Comparison of ENCODE assay signal across 25 mouse cellular contexts in the genomic region with DNA sequence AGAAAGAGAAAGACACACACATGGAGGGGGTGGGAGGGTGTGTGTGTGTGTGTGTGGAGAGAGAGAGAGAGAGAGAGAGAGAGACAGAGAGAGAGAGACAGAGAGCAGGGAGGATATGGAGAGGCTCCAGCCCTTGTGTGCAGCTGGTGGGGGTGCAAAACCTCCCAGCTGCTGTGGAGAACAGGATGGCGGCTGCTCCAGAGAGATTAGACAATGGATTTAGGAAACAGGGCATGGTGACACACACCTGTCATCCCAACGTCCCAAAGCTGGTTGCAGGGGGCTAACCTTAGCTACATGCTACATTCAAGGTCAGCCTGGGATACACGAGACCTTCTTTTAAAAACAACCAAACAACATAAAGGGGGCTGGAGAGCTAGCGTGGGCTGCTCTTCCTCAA. TPM values are rescaled to one million over a fixed set of nuclear protein-coding genes. Genes with fewer than 3 reads are reported as not detected.
DNase-seq lines count a peak whose midpoint lies in the region; ATAC-seq lines count a peak whose summit lies in the region.
"Had no signal": no experiment of that assay in that cellular context is flagged by ENCODE, and none has a peak within 500 bp of the region (broad histone marks: within the 10 kb centered on the region; RNA-seq: fewer than 3 reads in every experiment).

No protein-coding gene starts in this region.

- no peaks in the 10 kb centered on the region for H3K36me3 ChIP-seq in forebrain, embryonic 15.5 days
- no peaks in the 10 kb centered on the region for H3K36me3 ChIP-seq in forebrain, embryonic 11.5 days (ENCODE audit: control insufficient read depth, insufficient read depth, low read length)
- no peaks in the 10 kb centered on the region for H3K36me3 ChIP-seq in hindbrain, embryonic 13.5 days
- H3K36me3 ChIP-seq in hindbrain, embryonic 10.5 days, result no peaks in the 10 kb centered on the region
- no peaks in the 10 kb centered on the region for H3K36me3 ChIP-seq in neural tube, embryonic 13.5 days
- H3K36me3 ChIP-seq: G1E; heart, embryonic 13.5 days; midbrain, embryonic 13.5 days had no signal

- DNase-seq in forebrain, embryonic 11.5 days (ENCODE audit: low spot score), result no peak
- no peak for DNase-seq in hindbrain, embryonic 10.5 days (ENCODE audit: low spot score)
- no peak for DNase-seq in neural tube, embryonic 10.5 days (ENCODE audit: extremely low spot score, low spot score)
- no peak for DNase-seq in urinary bladder, postnatal 4 days (ENCODE audit: low spot score in 2 of 2)
- DNase-seq: adrenal gland, postnatal 10 days; cerebellum, adult 8-10 months; cerebellum, postnatal 25 days; forebrain, postnatal 0 days; gastrocnemius, postnatal 36 days; heart, postnatal 14 days; kidney, adult 2 months; liver; lung, adult 2 months; lung, postnatal 10 days; right cerebral cortex, postnatal 4 days; thymus, adult 2 months; thymus, postnatal 36 days had no signal

- ATAC-seq in forebrain, embryonic 15.5 days (replicated peaks), result no peak
- ATAC-seq in forebrain, embryonic 11.5 days (replicated peaks; ENCODE audit: low FRiP score), result no peak
- ATAC-seq in hindbrain, embryonic 13.5 days (ENCODE audit: low FRiP score), result no peak
- ATAC-seq in neural tube, embryonic 13.5 days (ENCODE audit: low read depth), result no peak
- ATAC-seq: forebrain, postnatal 0 days; midbrain, embryonic 13.5 days; Patski had no signal

- H3K4me3 ChIP-seq in forebrain, embryonic 15.5 days, result no peak overlapping the region
- no peak overlapping the region for H3K4me3 ChIP-seq in forebrain, embryonic 11.5 days (ENCODE audit: low read depth, low read length)
- H3K4me3 ChIP-seq in hindbrain, embryonic 13.5 days, result no peak overlapping the region
- H3K4me3 ChIP-seq in hindbrain, embryonic 10.5 days, result no peak overlapping the region
- H3K4me3 ChIP-seq in neural tube, embryonic 13.5 days, result no peak overlapping the region
- H3K4me3 ChIP-seq: heart, embryonic 13.5 days; midbrain, embryonic 13.5 days had no signal

- H3K27ac ChIP-seq in forebrain, embryonic 15.5 days (replicated peaks), result peak overlapping the region; percentile 51
- H3K27ac ChIP-seq in forebrain, embryonic 11.5 days (ENCODE audit: low read depth, low read length), result no peak overlapping the region
- peak overlapping the region; percentile 71; the same call in 1 of the 2 replicates for H3K27ac ChIP-seq in hindbrain, embryonic 13.5 days
- no peak overlapping the region for H3K27ac ChIP-seq in hindbrain, embryonic 10.5 days
- peak overlapping the region; percentile 38; the same call in 1 of the 2 replicates for H3K27ac ChIP-seq in neural tube, embryonic 13.5 days (replicated peaks)
- H3K27ac ChIP-seq: heart, embryonic 13.5 days; liver, embryonic 14.5 days had no signal

- WGBS in forebrain, embryonic 15.5 days, result 62% methylated on average over 4 of the region's 4 CpGs
- WGBS in forebrain, embryonic 11.5 days, result 74% methylated on average over 4 of the region's 4 CpGs
- 59% methylated on average over 4 of the region's 4 CpGs for WGBS in hindbrain, embryonic 13.5 days
- WGBS in hindbrain, embryonic 10.5 days, result 76% methylated on average over 4 of the region's 4 CpGs
- 70% methylated on average over 4 of the region's 4 CpGs for WGBS in neural tube, embryonic 13.5 days

- H3K4me2 ChIP-seq in forebrain, embryonic 15.5 days (replicated peaks), result no peak overlapping the region
- no peak overlapping the region for H3K4me2 ChIP-seq in forebrain, embryonic 11.5 days (ENCODE audit: low read depth, low read length, severe bottlenecking)
- no peak overlapping the region for H3K4me2 ChIP-seq in hindbrain, embryonic 13.5 days
- H3K4me2 ChIP-seq in neural tube, embryonic 13.5 days, result no peak overlapping the region
- H3K4me2 ChIP-seq: heart, embryonic 13.5 days; midbrain, embryonic 13.5 days had no signal

- peaks cover 14% of the 10 kb centered on the region; the same call in 1 of the 2 replicates for H3K4me1 ChIP-seq in forebrain, embryonic 15.5 days
- H3K4me1 ChIP-seq in forebrain, embryonic 11.5 days (replicated peaks; ENCODE audit: control insufficient read depth, insufficient read depth, low read length), result peaks cover 3% of the 10 kb centered on the region; the same call in 1 of the 2 replicates
- H3K4me1 ChIP-seq in hindbrain, embryonic 13.5 days (replicated peaks), result peaks cover 25% of the 10 kb centered on the region
- peaks cover 15% of the 10 kb centered on the region for H3K4me1 ChIP-seq in hindbrain, embryonic 10.5 days (replicated peaks)
- H3K4me1 ChIP-seq in neural tube, embryonic 13.5 days (replicated peaks), result peaks cover 29% of the 10 kb centered on the region

- no peaks in the 10 kb centered on the region for H3K27me3 ChIP-seq in forebrain, embryonic 15.5 days
- H3K27me3 ChIP-seq in forebrain, embryonic 11.5 days (ENCODE audit: control insufficient read depth, insufficient read depth, low read length), result no peaks in the 10 kb centered on the region
- no peaks in the 10 kb centered on the region for H3K27me3 ChIP-seq in hindbrain, embryonic 13.5 days
- H3K27me3 ChIP-seq in hindbrain, embryonic 10.5 days (ENCODE audit: insufficient read depth, poor library complexity, severe bottlenecking), result no peaks in the 10 kb centered on the region
- H3K27me3 ChIP-seq in neural tube, embryonic 13.5 days, result no peaks in the 10 kb centered on the region
- H3K27me3 ChIP-seq: heart, embryonic 13.5 days; midbrain, embryonic 13.5 days; Patski had no signal

- H3K9ac ChIP-seq in forebrain, embryonic 15.5 days (replicated peaks), result no peak overlapping the region
- H3K9ac ChIP-seq in forebrain, embryonic 11.5 days (ENCODE audit: low read length), result no peak overlapping the region
- H3K9ac ChIP-seq in hindbrain, embryonic 13.5 days, result no peak overlapping the region
- no peak overlapping the region for H3K9ac ChIP-seq in neural tube, embryonic 13.5 days
- H3K9ac ChIP-seq: forebrain, postnatal 0 days; heart, embryonic 13.5 days; liver, embryonic 14.5 days; midbrain, embryonic 13.5 days had no signal

- no peaks in the 10 kb centered on the region for H3K9me3 ChIP-seq in forebrain, embryonic 15.5 days
- no peaks in the 10 kb centered on the region for H3K9me3 ChIP-seq in forebrain, embryonic 11.5 days (ENCODE audit: control insufficient read depth, low read length)
- no peaks in the 10 kb centered on the region for H3K9me3 ChIP-seq in hindbrain, embryonic 13.5 days
- no peaks in the 10 kb centered on the region for H3K9me3 ChIP-seq in hindbrain, embryonic 10.5 days
- H3K9me3 ChIP-seq in neural tube, embryonic 13.5 days, result no peaks in the 10 kb centered on the region
- H3K9me3 ChIP-seq: G1E; heart, embryonic 13.5 days; midbrain, embryonic 13.5 days had no signal

RNA-seq across cellular contexts. Expression of gene Pknox1, which starts 8.3 kb away (rescaled TPM):
- polyA plus RNA-seq in forebrain, embryonic 15.5 days (2015; fragmentation: Nextera tagmentation; extraction: Ambion mirVana), result 31.3 and 33.2 TPM in 2 replicates
- polyA plus RNA-seq in forebrain, embryonic 11.5 days (2014; fragmentation: Nextera tagmentation; extraction: Ambion mirVana), result 29.8 and 31.1 TPM in 2 replicates
- polyA plus RNA-seq in hindbrain, embryonic 13.5 days (2015; fragmentation: Nextera tagmentation; extraction: Ambion mirVana), result 42.5 and 48.2 TPM in 2 replicates
- 21.1 and 24.8 TPM in 2 replicates for polyA plus RNA-seq in hindbrain, embryonic 10.5 days (2016; fragmentation: Nextera tagmentation; extraction: Ambion mirVana)
- 48.0 and 52.6 TPM in 2 replicates for polyA plus RNA-seq in neural tube, embryonic 13.5 days (2015; fragmentation: Nextera tagmentation; extraction: Ambion mirVana)

RNA-seq across cellular contexts. Expression of gene Ndufv3, which starts 36.3 kb away (rescaled TPM):
- polyA plus RNA-seq in forebrain, embryonic 15.5 days (2015; fragmentation: Nextera tagmentation; extraction: Ambion mirVana), result 334 and 349 TPM in 2 replicates
- polyA plus RNA-seq in forebrain, embryonic 11.5 days (2014; fragmentation: Nextera tagmentation; extraction: Ambion mirVana), result 225 and 246 TPM in 2 replicates
- 399 and 414 TPM in 2 replicates for polyA plus RNA-seq in hindbrain, embryonic 13.5 days (2015; fragmentation: Nextera tagmentation; extraction: Ambion mirVana)
- polyA plus RNA-seq in hindbrain, embryonic 10.5 days (2016; fragmentation: Nextera tagmentation; extraction: Ambion mirVana), result 261 and 297 TPM in 2 replicates
- polyA plus RNA-seq in neural tube, embryonic 13.5 days (2015; fragmentation: Nextera tagmentation; extraction: Ambion mirVana), result 405 and 454 TPM in 2 replicates

RNA-seq across cellular contexts. Expression of gene Wdr4, which starts 36.5 kb away (rescaled TPM):
- polyA plus RNA-seq in forebrain, embryonic 15.5 days (2015; fragmentation: Nextera tagmentation; extraction: Ambion mirVana), result 40.3 and 41.5 TPM in 2 replicates
- polyA plus RNA-seq in forebrain, embryonic 11.5 days (2014; fragmentation: Nextera tagmentation; extraction: Ambion mirVana), result 48.9 and 49.3 TPM in 2 replicates
- 33.2 and 38.5 TPM in 2 replicates for polyA plus RNA-seq in hindbrain, embryonic 13.5 days (2015; fragmentation: Nextera tagmentation; extraction: Ambion mirVana)
- polyA plus RNA-seq in hindbrain, embryonic 10.5 days (2016; fragmentation: Nextera tagmentation; extraction: Ambion mirVana), result 60.8 and 68.0 TPM in 2 replicates
- polyA plus RNA-seq in neural tube, embryonic 13.5 days (2015; fragmentation: Nextera tagmentation; extraction: Ambion mirVana), result 31.7 and 32.1 TPM in 2 replicates

Comparison
In these comparisons a context has a peak if more than half of its experiments do, and no peak if none do; other contexts are left out.
1. H3K27ac ChIP-seq: peak in forebrain, embryonic 15.5 days (single experiment), hindbrain, embryonic 13.5 days (single experiment) and neural tube, embryonic 13.5 days (single experiment); none in forebrain, embryonic 11.5 days (single experiment) and hindbrain, embryonic 10.5 days (single experiment).